Mouse (Mus musculus): ENCODE results near the gene 6030468B19Rik. TPM values are rescaled to one million over a fixed set of nuclear protein-coding genes. Genes with fewer than 3 reads are reported as not detected.

6030468B19Rik gene
- polyA plus RNA-seq, 1 experiment from 2014 or later, result 0.28 TPM

GRCm38 (mm10) chr11:117855975-117856374, 58.5 kb downstream of the 6030468B19Rik start:
- H3K9me3 ChIP-seq (ENCODE audit: control insufficient read depth, low read length), result no peaks in the 10 kb centered on the region
- H3K9ac ChIP-seq (ENCODE audit: low read length), result no peak overlapping the region
- H3K4me2 ChIP-seq (ENCODE audit: low read length), result no peak overlapping the region
- no peak for ATAC-seq (replicated peaks; ENCODE audit: low FRiP score, low TSS enrichment, low read depth)
- H3K27me3 ChIP-seq (replicated peaks; ENCODE audit: control insufficient read depth, insufficient read depth, low read length), result peaks cover 23% of the 10 kb centered on the region
- H3K27ac ChIP-seq (ENCODE audit: low read depth), result no peak overlapping the region
- H3K4me1 ChIP-seq (replicated peaks; ENCODE audit: control insufficient read depth, insufficient read depth, low read length), result 0 out of 2 replicates have a peak, but pooled peaks cover 3% of the 10 kb centered on the region
- peaks cover 54% of the 10 kb centered on the region for H3K36me3 ChIP-seq (ENCODE audit: control insufficient read depth, insufficient read depth, low read length)
- 65% methylated on average over 1 of the region's 1 CpGs for WGBS
- no peak for DNase-seq (ENCODE audit: low spot score)
- no peak overlapping the region for H3K4me3 ChIP-seq (ENCODE audit: low read depth, low read length)

Other genes starting within 250 kb of the 6030468B19Rik start
- gene Tnrc6c, start 143.4 kb upstream of the 6030468B19Rik start, polyA plus RNA-seq (2014; fragmentation: Nextera tagmentation; extraction: Ambion mirVana), result 12.6 and 13.8 TPM in 2 replicates
- 3.8 and 5.2 TPM in 2 replicates for gene Tmc8, start 15.6 kb upstream of the 6030468B19Rik start, polyA plus RNA-seq (2014; fragmentation: Nextera tagmentation; extraction: Ambion mirVana)
- 20.7 and 26.1 TPM in 2 replicates for gene Tmc6, start 15.5 kb upstream of the 6030468B19Rik start, polyA plus RNA-seq (2014; fragmentation: Nextera tagmentation; extraction: Ambion mirVana)
- 0.83 TPM in 1 of 2 replicates, not detected in the other for gene Gm20708, start 12.0 kb downstream of the 6030468B19Rik start, polyA plus RNA-seq (2014; fragmentation: Nextera tagmentation; extraction: Ambion mirVana)
- gene Syngr2, start 12.0 kb downstream of the 6030468B19Rik start, polyA plus RNA-seq (2014; fragmentation: Nextera tagmentation; extraction: Ambion mirVana), result 145 TPM in 2 replicates
- gene Afmid, start 28.3 kb downstream of the 6030468B19Rik start, polyA plus RNA-seq (2014; fragmentation: Nextera tagmentation; extraction: Ambion mirVana), result 6.6 and 7.0 TPM in 2 replicates
- 159 and 163 TPM in 2 replicates for gene Tk1, start 28.4 kb downstream of the 6030468B19Rik start, polyA plus RNA-seq (2014; fragmentation: Nextera tagmentation; extraction: Ambion mirVana)
- gene Birc5, start 51.6 kb downstream of the 6030468B19Rik start, polyA plus RNA-seq (2014; fragmentation: Nextera tagmentation; extraction: Ambion mirVana), result 337 and 340 TPM in 2 replicates
- gene Tmem235, start 63.1 kb downstream of the 6030468B19Rik start, polyA plus RNA-seq (2014; fragmentation: Nextera tagmentation; extraction: Ambion mirVana), result not detected in 2 replicates
- 4.5 and 5.1 TPM in 2 replicates for gene Tha1, start 75.8 kb downstream of the 6030468B19Rik start, polyA plus RNA-seq (2014; fragmentation: Nextera tagmentation; extraction: Ambion mirVana)
- 8.1 and 8.7 TPM in 2 replicates for gene Socs3, start 172.4 kb downstream of the 6030468B19Rik start, polyA plus RNA-seq (2014; fragmentation: Nextera tagmentation; extraction: Ambion mirVana)
- 31.6 and 33.8 TPM in 2 replicates for gene Pgs1, start 188.6 kb downstream of the 6030468B19Rik start, polyA plus RNA-seq (2014; fragmentation: Nextera tagmentation; extraction: Ambion mirVana)